Mouse (Mus musculus) left cerebral cortex, postnatal 4 days (tissue): ENCODE measurements around the gene Kat5. TPM values are rescaled to one million over a fixed set of nuclear protein-coding genes. Genes with fewer than 3 reads are reported as not detected.

Experiments
- total RNA-seq, 2 experiments: library from RNA; stranded (reverse); gene quantifications; 2 replicates each; pipeline ENCODE4 v1.2.3; 2021

Kat5 gene
- total RNA-seq, 2 experiments from 2014 or later = 84.6 to 98.4 TPM

Other genes starting within 250 kb of the Kat5 start
- gene Eif1ad, start 243.5 kb downstream of the Kat5 start, total RNA-seq = 10 to 100 TPM; 23.0 to 25.8 TPM
- gene Banf1, start 243.1 kb downstream of the Kat5 start, total RNA-seq = 100 to 1,000 TPM; 176 to 194 TPM
- gene Sart1, start 221.5 kb downstream of the Kat5 start, total RNA-seq = 100 to 1,000 TPM in 1 of 2 experiments, 10 to 100 TPM in 1; 84.2 to 101 TPM
- not detected for gene Tsga10ip, start 207.7 kb downstream of the Kat5 start, total RNA-seq
- 100 to 1,000 TPM; 256 to 263 TPM for gene Drap1, start 185.3 kb downstream of the Kat5 start, total RNA-seq
- 10 to 100 TPM; 49.9 to 51.7 TPM for gene AI837181, start 185.1 kb downstream of the Kat5 start, total RNA-seq
- gene Fosl1, start 162.7 kb downstream of the Kat5 start, total RNA-seq = not detected
- 10 to 100 TPM; 20.8 to 21.6 TPM for gene Ccdc85b, start 152.3 kb downstream of the Kat5 start, total RNA-seq
- 100 to 1,000 TPM; 124 to 139 TPM for gene Fibp, start 149.6 kb downstream of the Kat5 start, total RNA-seq
- 1 to 10 TPM; 1.3 to 2.1 TPM for gene Ctsw, start 141.7 kb downstream of the Kat5 start, total RNA-seq
- gene Efemp2, start 136.3 kb downstream of the Kat5 start, total RNA-seq = 10 to 100 TPM; 23.7 to 25.4 TPM
- 10 to 100 TPM; 40.2 to 43.7 TPM for gene Mus81, start 121.8 kb downstream of the Kat5 start, total RNA-seq
- 1,000 to 10,000 TPM; 2,142 to 2,227 TPM for gene Cfl1, start 119.8 kb downstream of the Kat5 start, total RNA-seq
- gene 1700020D05Rik, start 106.5 kb downstream of the Kat5 start, total RNA-seq = 1 to 10 TPM; 9.3 to 9.6 TPM
- gene Snx32, start 99.7 kb downstream of the Kat5 start, total RNA-seq = 10 to 100 TPM; 64.8 to 67.7 TPM
- gene Ovol1, start 49.6 kb downstream of the Kat5 start, total RNA-seq = not detected
- 10 to 100 TPM; 11.6 to 12.2 TPM for gene Ap5b1, start 42.2 kb downstream of the Kat5 start, total RNA-seq
- 10 to 100 TPM; 47.3 to 49.7 TPM for gene Rnaseh2c, start 8.4 kb downstream of the Kat5 start, total RNA-seq
- 10 to 100 TPM; 29.6 to 34.8 TPM for gene Rela, start 27.2 kb upstream of the Kat5 start, total RNA-seq
- gene Sipa1, start 53.5 kb upstream of the Kat5 start, total RNA-seq = 10 to 100 TPM; 31.1 to 33.3 TPM
- gene Map3k11, start 78.5 kb upstream of the Kat5 start, total RNA-seq = 10 to 100 TPM; 14.3 to 14.6 TPM
- 10 to 100 TPM; 87.7 to 91.7 TPM for gene Pcnx3, start 78.7 kb upstream of the Kat5 start, total RNA-seq
- not detected for gene Kcnk7, start 94.1 kb upstream of the Kat5 start, total RNA-seq
- gene Ehbp1l1, start 116.1 kb upstream of the Kat5 start, total RNA-seq = 10 to 100 TPM; 41.9 to 48.6 TPM
- gene Fam89b, start 119.4 kb upstream of the Kat5 start, total RNA-seq = 10 to 100 TPM; 72.4 to 72.5 TPM
- 10 to 100 TPM; 23.8 to 23.9 TPM for gene Ltbp3, start 130.7 kb upstream of the Kat5 start, total RNA-seq
- gene Scyl1, start 161.2 kb upstream of the Kat5 start, total RNA-seq = 10 to 100 TPM; 81.7 to 81.8 TPM